Mouse (Mus musculus): ENCODE results near the gene Ssr3. TPM values are rescaled to one million over a fixed set of nuclear protein-coding genes. Genes with fewer than 3 reads are reported as not detected.
"Not testable (repeated sequence)": the region's sequence is repeated elsewhere in the genome, so short reads cannot be mapped to it uniquely, and the experiment has no call there.

The Ssr3 gene
- polyA plus RNA-seq, 1 experiment from 2014 or later = 212 TPM

- Histone ChIP-seq H3K27ac (replicated peaks; ENCODE audit: low read depth, low read length) (no peak overlapping the region), H3K9ac (replicated peaks; ENCODE audit: low read length) (no peak overlapping the region), H3K9me3 (ENCODE audit: control insufficient read depth, low read length) (no peaks in the 10 kb centered on the region), H3K4me3 (replicated peaks; ENCODE audit: low read depth, low read length) (no peak overlapping the region), H3K27me3 (ENCODE audit: control insufficient read depth, insufficient read depth, low read length) (no peaks in the 10 kb centered on the region), H3K4me2 (ENCODE audit: low read length) (no peak overlapping the region), H3K4me1 (ENCODE audit: control insufficient read depth, insufficient read depth, low read length) (no peaks in the 10 kb centered on the region), H3K36me3 (ENCODE audit: control insufficient read depth, insufficient read depth, low read length) (no peaks in the 10 kb centered on the region)
- DNase-seq (no peak), ATAC-seq (ENCODE audit: low FRiP score, low TSS enrichment) (no peak)
Observed at GRCm38 (mm10) chr3:65416571-65416970, 24.1 kb upstream of the Ssr3 start.

- Histone ChIP-seq H3K4me2 (ENCODE audit: low read length) (no peak overlapping the region), H3K27ac (replicated peaks; ENCODE audit: low read depth, low read length) (no peak overlapping the region), H3K4me3 (replicated peaks; ENCODE audit: low read depth, low read length) (no peak overlapping the region), H3K9me3 (ENCODE audit: control insufficient read depth, low read length) (no peaks in the 10 kb centered on the region), H3K4me1 (ENCODE audit: control insufficient read depth, insufficient read depth, low read length) (no peaks in the 10 kb centered on the region), H3K9ac (replicated peaks; ENCODE audit: low read length) (no peak overlapping the region), H3K27me3 (ENCODE audit: control insufficient read depth, insufficient read depth, low read length) (no peaks in the 10 kb centered on the region), H3K36me3 (ENCODE audit: control insufficient read depth, insufficient read depth, low read length) (no peaks in the 10 kb centered on the region)
- DNase-seq (no peak), ATAC-seq (ENCODE audit: low FRiP score, low TSS enrichment) (no peak)
Observed at GRCm38 (mm10) chr3:65407891-65408290, 15.5 kb upstream of the Ssr3 start.

- H3K4me3 ChIP-seq (replicated peaks; ENCODE audit: low read depth, low read length) = no peak overlapping the region
- H3K27me3 ChIP-seq (ENCODE audit: control insufficient read depth, insufficient read depth, low read length) = no peaks in the 10 kb centered on the region
- H3K27ac ChIP-seq (replicated peaks; ENCODE audit: low read depth, low read length) = no peak overlapping the region
- no peaks in the 10 kb centered on the region for H3K9me3 ChIP-seq (ENCODE audit: control insufficient read depth, low read length)
- no peak overlapping the region for H3K9ac ChIP-seq (replicated peaks; ENCODE audit: low read length)
- DNase-seq = no peak
- ATAC-seq (ENCODE audit: low FRiP score, low TSS enrichment) = no peak
- no peaks in the 10 kb centered on the region for H3K4me1 ChIP-seq (ENCODE audit: control insufficient read depth, insufficient read depth, low read length)
- H3K4me2 ChIP-seq (ENCODE audit: low read length) = no peak overlapping the region
- H3K36me3 ChIP-seq (ENCODE audit: control insufficient read depth, insufficient read depth, low read length) = no peaks in the 10 kb centered on the region
- WGBS = 78% methylated on average over 4 of the region's 4 CpGs
Observed at GRCm38 (mm10) chr3:65405781-65406180, 13.4 kb upstream of the Ssr3 start.

GRCm38 (mm10) chr3:65397566-65397965 is 5.1 kb upstream of the Ssr3 start:
- Histone ChIP-seq H3K9ac (replicated peaks; ENCODE audit: low read length) (no peak overlapping the region), H3K27ac (replicated peaks; ENCODE audit: low read depth, low read length) (no peak overlapping the region), H3K4me1 (ENCODE audit: control insufficient read depth, insufficient read depth, low read length) (no peaks in the 10 kb centered on the region), H3K9me3 (ENCODE audit: control insufficient read depth, low read length) (no peaks in the 10 kb centered on the region), H3K36me3 (ENCODE audit: control insufficient read depth, insufficient read depth, low read length) (no peaks in the 10 kb centered on the region), H3K27me3 (ENCODE audit: control insufficient read depth, insufficient read depth, low read length) (no peaks in the 10 kb centered on the region), H3K4me2 (ENCODE audit: low read length) (no peak overlapping the region), H3K4me3 (replicated peaks; ENCODE audit: low read depth, low read length) (no peak overlapping the region)
- 94% methylated on average over 3 of the region's 3 CpGs for WGBS
- ATAC-seq (ENCODE audit: low FRiP score, low TSS enrichment) = no peak
- no peak for DNase-seq

- 82% methylated on average over 4 of the region's 4 CpGs for WGBS
- DNase-seq (no peak), ATAC-seq (ENCODE audit: low FRiP score, low TSS enrichment) (no peak)
- Histone ChIP-seq H3K36me3 (ENCODE audit: control insufficient read depth, insufficient read depth, low read length) (no peaks in the 10 kb centered on the region), H3K27ac (replicated peaks; ENCODE audit: low read depth, low read length) (no peak overlapping the region), H3K9ac (replicated peaks; ENCODE audit: low read length) (no peak overlapping the region), H3K4me1 (ENCODE audit: control insufficient read depth, insufficient read depth, low read length) (no peaks in the 10 kb centered on the region), H3K27me3 (ENCODE audit: control insufficient read depth, insufficient read depth, low read length) (no peaks in the 10 kb centered on the region), H3K9me3 (ENCODE audit: control insufficient read depth, low read length) (no peaks in the 10 kb centered on the region), H3K4me2 (ENCODE audit: low read length) (no peak overlapping the region), H3K4me3 (replicated peaks; ENCODE audit: low read depth, low read length) (no peak overlapping the region)
Observed at GRCm38 (mm10) chr3:65396835-65397504, 4.5 kb upstream of the Ssr3 start.

DNA sequence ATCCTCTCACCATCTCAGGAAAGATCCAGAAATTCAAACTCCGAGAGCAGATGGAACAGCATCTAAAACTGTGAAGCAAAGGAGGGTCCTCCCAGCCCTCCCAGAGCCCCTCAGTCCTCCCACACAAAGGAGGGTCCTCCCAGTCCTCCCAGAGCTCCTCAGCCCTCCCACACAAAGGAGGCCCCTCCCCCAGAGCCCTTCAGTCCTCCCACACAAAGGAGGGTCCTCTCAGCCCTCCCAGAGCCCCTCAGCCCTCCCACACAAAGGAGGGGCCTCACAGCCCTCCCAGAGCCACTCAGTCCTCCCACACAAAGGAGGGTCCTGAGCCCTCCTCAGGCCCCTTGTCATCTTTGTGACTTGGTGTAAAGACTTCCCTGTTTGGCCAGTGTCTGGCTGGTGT is 2.7 kb upstream of the Ssr3 start:
- not testable (repeated sequence) for H3K27ac ChIP-seq (replicated peaks; ENCODE audit: low read depth, low read length); H3K36me3 ChIP-seq (ENCODE audit: control insufficient read depth, insufficient read depth, low read length); H3K9ac ChIP-seq (replicated peaks; ENCODE audit: low read length); H3K4me3 ChIP-seq (replicated peaks; ENCODE audit: low read depth, low read length); H3K4me1 ChIP-seq (ENCODE audit: control insufficient read depth, insufficient read depth, low read length); H3K9me3 ChIP-seq (ENCODE audit: control insufficient read depth, low read length); ATAC-seq (ENCODE audit: low FRiP score, low TSS enrichment); H3K27me3 ChIP-seq (ENCODE audit: control insufficient read depth, insufficient read depth, low read length); H3K4me2 ChIP-seq (ENCODE audit: low read length); DNase-seq
- WGBS = 100% methylated on average over 1 of the region's 1 CpGs

DNA sequence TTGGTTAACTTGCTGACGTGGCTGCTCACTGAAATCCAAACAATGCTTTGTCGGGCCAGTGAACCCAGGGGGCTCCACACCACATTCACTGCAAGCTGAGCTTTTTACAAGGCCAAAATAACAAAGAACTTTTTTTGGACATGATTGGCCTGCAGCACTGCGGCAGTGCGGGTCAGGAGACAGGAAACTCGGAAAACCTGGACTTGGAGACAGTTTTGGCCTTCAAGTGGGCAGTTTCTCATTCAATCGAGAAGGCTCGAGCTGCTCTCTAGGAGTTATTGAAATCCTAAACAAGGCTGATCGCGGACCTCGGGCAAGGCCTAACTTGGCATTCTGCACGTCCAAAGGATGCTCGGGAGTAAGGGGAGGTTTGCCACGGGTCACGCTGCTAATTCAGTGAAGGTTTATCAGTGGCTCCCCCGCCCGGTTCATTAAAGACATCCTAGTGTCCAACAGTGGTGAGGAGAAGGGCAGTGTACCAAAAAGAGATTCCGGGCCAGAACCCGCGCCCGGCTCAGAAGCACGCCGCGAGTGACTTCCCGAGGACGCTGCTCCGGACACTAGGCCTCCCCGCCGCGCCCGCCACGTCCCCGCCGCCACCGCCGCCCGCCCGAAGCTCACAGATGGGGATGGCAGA is 521 bp downstream of the Ssr3 start:
- WGBS = under 1% methylated on average over 37 of the region's 37 CpGs
- peaks cover 32% of the 10 kb centered on the region for H3K36me3 ChIP-seq (ENCODE audit: control insufficient read depth, insufficient read depth, low read length)
- peak; percentile 70 for ATAC-seq (ENCODE audit: low FRiP score, low TSS enrichment)
- H3K4me3 ChIP-seq (replicated peaks; ENCODE audit: low read depth, low read length) = peak overlapping the region; percentile 79
- H3K4me2 ChIP-seq (ENCODE audit: low read length) = peak overlapping the region; percentile 79
- peaks cover 8% of the 10 kb centered on the region for H3K4me1 ChIP-seq (ENCODE audit: control insufficient read depth, insufficient read depth, low read length)
- peak overlapping the region; percentile 90 for H3K27ac ChIP-seq (replicated peaks; ENCODE audit: low read depth, low read length)
- H3K27me3 ChIP-seq (ENCODE audit: control insufficient read depth, insufficient read depth, low read length) = no peaks in the 10 kb centered on the region
- no peak for DNase-seq
- no peaks in the 10 kb centered on the region for H3K9me3 ChIP-seq (ENCODE audit: control insufficient read depth, low read length)
- H3K9ac ChIP-seq (replicated peaks; ENCODE audit: low read length) = peak overlapping the region; percentile 91

GRCm38 (mm10) chr3:65391222-65391783 is 1.1 kb downstream of the Ssr3 start:
- no peak for ATAC-seq (ENCODE audit: low FRiP score, low TSS enrichment)
- 47% methylated on average over 6 of the region's 6 CpGs for WGBS
- Histone ChIP-seq H3K4me3 (replicated peaks; ENCODE audit: low read depth, low read length) (peak overlapping the region; percentile 79), H3K9ac (replicated peaks; ENCODE audit: low read length) (peak overlapping the region; percentile 91), H3K4me2 (ENCODE audit: low read length) (peak overlapping the region; percentile 79), H3K36me3 (ENCODE audit: control insufficient read depth, insufficient read depth, low read length) (peaks cover 38% of the 10 kb centered on the region), H3K4me1 (ENCODE audit: control insufficient read depth, insufficient read depth, low read length) (peaks cover 8% of the 10 kb centered on the region), H3K27ac (replicated peaks; ENCODE audit: low read depth, low read length) (peak overlapping the region; percentile 90; the same call in 1 of the 2 replicates), H3K9me3 (ENCODE audit: control insufficient read depth, low read length) (no peaks in the 10 kb centered on the region), H3K27me3 (ENCODE audit: control insufficient read depth, insufficient read depth, low read length) (no peaks in the 10 kb centered on the region)
- DNase-seq = no peak

- no peak for ATAC-seq (ENCODE audit: low FRiP score, low TSS enrichment)
Observed at GRCm38 (mm10) chr3:65385771-65386170, 6.7 kb downstream of the Ssr3 start.

More at GRCm38 (mm10) chr3:65385771-65386170, 6.7 kb downstream of the Ssr3 start:
- Histone ChIP-seq H3K27ac (replicated peaks; ENCODE audit: low read depth, low read length) (no peak overlapping the region), H3K4me2 (ENCODE audit: low read length) (no peak overlapping the region), H3K36me3 (ENCODE audit: control insufficient read depth, insufficient read depth, low read length) (peaks cover 83% of the 10 kb centered on the region), H3K9ac (replicated peaks; ENCODE audit: low read length) (no peak overlapping the region), H3K4me1 (ENCODE audit: control insufficient read depth, insufficient read depth, low read length) (no peaks in the 10 kb centered on the region), H3K4me3 (replicated peaks; ENCODE audit: low read depth, low read length) (no peak overlapping the region), H3K9me3 (ENCODE audit: control insufficient read depth, low read length) (no peaks in the 10 kb centered on the region), H3K27me3 (ENCODE audit: control insufficient read depth, insufficient read depth, low read length) (no peaks in the 10 kb centered on the region)
- DNase-seq = no peak

Data from midbrain, embryonic 14.5 days (tissue).